Mouse (Mus musculus): ENCODE data around the gene Samd7. TPM values are rescaled to one million over a fixed set of nuclear protein-coding genes. Genes with fewer than 3 reads are reported as not detected.
"Not testable (repeated sequence)": the region's sequence is repeated elsewhere in the genome, so short reads cannot be mapped to it uniquely, and the experiment has no call there.

Samd7 gene
- not detected in 2 replicates for polyA plus RNA-seq (2015; fragmentation: Nextera tagmentation; extraction: Ambion mirVana)

- ATAC-seq (ENCODE audit: borderline replicate concordance, extremely low read depth, low FRiP score, low TSS enrichment) = no peak
- H3K27ac ChIP-seq = no peak within 1 kb of the TSS
- H3K4me2 ChIP-seq = no peak within 1 kb of the TSS
- no peaks in the 10 kb centered on the region for H3K36me3 ChIP-seq
- H3K4me1 ChIP-seq = no peaks in the 10 kb centered on the region
- no peak within 1 kb of the TSS for H3K9ac ChIP-seq
- no peaks in the 10 kb centered on the region for H3K27me3 ChIP-seq
- H3K4me3 ChIP-seq = no peak within 1 kb of the TSS
- no peaks in the 10 kb centered on the region for H3K9me3 ChIP-seq
- 77% methylated on average over 7 of the region's 7 CpGs for WGBS
Observed at GRCm38 (mm10) chr3:30746006-30746405, at the start of gene Samd7. Gene Samd7, plus strand, starts transcription at chr3:30746293.

- no peaks in the 10 kb centered on the region for H3K27me3 ChIP-seq
- no peaks in the 10 kb centered on the region for H3K4me1 ChIP-seq
- no peak overlapping the region for H3K9ac ChIP-seq
- H3K4me2 ChIP-seq = no peak overlapping the region
- 9% methylated on average over 2 of the region's 2 CpGs for WGBS
- no peak for ATAC-seq (ENCODE audit: borderline replicate concordance, extremely low read depth, low FRiP score, low TSS enrichment)
- no peaks in the 10 kb centered on the region for H3K9me3 ChIP-seq
- H3K27ac ChIP-seq = no peak overlapping the region
- no peak overlapping the region for H3K4me3 ChIP-seq
- no peaks in the 10 kb centered on the region for H3K36me3 ChIP-seq
Observed at GRCm38 (mm10) chr3:30696346-30696745, 49.7 kb upstream of the Samd7 start.

GRCm38 (mm10) chr3:30697891-30698290, 48.2 kb upstream of the Samd7 start:
- Histone ChIP-seq H3K4me3 (no peak overlapping the region), H3K36me3 (no peaks in the 10 kb centered on the region), H3K9ac (no peak overlapping the region), H3K9me3 (no peaks in the 10 kb centered on the region), H3K27ac (no peak overlapping the region), H3K4me1 (no peaks in the 10 kb centered on the region), H3K4me2 (no peak overlapping the region), H3K27me3 (no peaks in the 10 kb centered on the region)
- no peak for ATAC-seq (ENCODE audit: borderline replicate concordance, extremely low read depth, low FRiP score, low TSS enrichment)
- WGBS = 34% methylated on average over 4 of the region's 4 CpGs

DNA sequence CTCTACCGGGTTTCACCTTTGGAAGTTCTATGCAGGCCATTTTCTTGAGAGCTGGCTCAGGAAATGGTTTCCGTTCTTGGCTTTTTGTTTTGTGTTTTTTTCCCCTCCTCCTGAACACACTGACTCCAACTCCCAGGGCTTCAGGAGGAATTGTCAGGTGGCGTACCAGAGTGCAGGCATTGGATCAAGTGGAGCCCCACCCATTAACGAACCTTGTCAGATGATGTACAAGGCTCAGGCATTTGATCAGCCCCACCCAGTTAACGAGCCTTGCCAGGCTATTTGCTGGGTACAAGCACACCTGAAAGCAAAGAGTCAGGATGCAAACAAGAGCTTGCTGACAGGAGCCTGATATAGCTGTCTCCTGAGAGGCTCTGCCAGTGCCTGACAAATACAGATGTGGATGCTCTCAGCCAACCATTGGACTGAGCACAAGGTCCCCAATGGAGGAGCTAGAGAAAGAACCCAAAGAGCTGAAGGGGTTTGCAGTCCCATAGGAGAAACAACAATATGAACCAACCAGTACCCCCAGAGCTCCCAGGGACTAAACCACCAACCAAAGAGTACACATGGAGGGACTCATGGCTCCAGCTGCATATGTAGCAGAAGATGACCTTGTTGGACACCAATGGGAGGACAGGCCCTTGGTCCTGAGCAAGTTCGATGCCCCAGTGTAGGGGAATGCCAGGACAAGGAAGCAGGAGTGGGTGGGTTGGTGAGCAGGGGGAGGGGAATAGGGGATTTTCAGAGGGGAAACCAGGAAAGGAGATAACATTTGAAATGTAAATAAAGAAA, 46.2 kb upstream of the Samd7 start, which contains the start of gene Lrrc31:
Lrrc31 (minus strand) TSS at position 133 of the 795 bp plus-strand sequence.
- ATAC-seq (ENCODE audit: borderline replicate concordance, extremely low read depth, low FRiP score, low TSS enrichment) = not testable (repeated sequence)

DNA sequence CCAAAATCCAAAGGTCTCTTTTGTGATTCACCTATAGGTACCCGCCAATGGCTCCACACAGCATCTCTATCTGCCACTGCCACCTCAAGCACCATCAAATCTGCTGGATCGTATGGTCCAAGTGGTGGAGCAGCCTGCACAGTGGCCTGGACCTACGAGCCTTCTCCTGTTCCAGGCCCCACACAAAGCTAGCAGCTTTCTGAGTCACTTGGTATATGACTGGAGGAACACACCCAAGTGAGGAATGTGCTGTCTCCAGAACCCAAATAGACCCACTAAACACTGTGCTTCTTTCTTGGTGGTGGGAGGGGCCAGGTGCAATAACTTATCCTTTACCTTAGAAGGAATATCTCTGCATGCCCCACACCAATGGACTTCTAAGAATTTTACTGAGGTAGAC, 40.1 kb upstream of the Samd7 start:
- no peak for ATAC-seq (ENCODE audit: borderline replicate concordance, extremely low read depth, low FRiP score, low TSS enrichment)
- WGBS = 77% methylated on average over 3 of the region's 3 CpGs
- no peak overlapping the region for H3K9ac ChIP-seq
- no peak overlapping the region for H3K4me3 ChIP-seq
- H3K36me3 ChIP-seq = no peaks in the 10 kb centered on the region
- no peaks in the 10 kb centered on the region for H3K27me3 ChIP-seq
- no peak overlapping the region for H3K27ac ChIP-seq
- no peak overlapping the region for H3K4me2 ChIP-seq
- H3K9me3 ChIP-seq = no peaks in the 10 kb centered on the region
- H3K4me1 ChIP-seq = no peaks in the 10 kb centered on the region

More for the DNA sequence above, 46.2 kb upstream of the Samd7 start, which contains the start of gene Lrrc31:
- H3K27ac ChIP-seq, H3K27me3 ChIP-seq, H3K9ac ChIP-seq, H3K4me2 ChIP-seq, H3K4me3 ChIP-seq, H3K9me3 ChIP-seq, H3K4me1 ChIP-seq, H3K36me3 ChIP-seq: not testable (repeated sequence)
- WGBS = 77% methylated on average over 6 of the region's 6 CpGs

GRCm38 (mm10) chr3:30706614-30707276, 39.3 kb upstream of the Samd7 start:
- Histone ChIP-seq H3K27me3 (no peaks in the 10 kb centered on the region), H3K9me3 (no peaks in the 10 kb centered on the region), H3K9ac (no peak overlapping the region), H3K4me2 (no peak overlapping the region), H3K4me3 (no peak overlapping the region), H3K36me3 (no peaks in the 10 kb centered on the region), H3K4me1 (no peaks in the 10 kb centered on the region), H3K27ac (no peak overlapping the region)
- WGBS = 72% methylated on average over 4 of the region's 4 CpGs
- no peak for ATAC-seq (ENCODE audit: borderline replicate concordance, extremely low read depth, low FRiP score, low TSS enrichment)

GRCm38 (mm10) chr3:30710191-30710590, 35.9 kb upstream of the Samd7 start:
- WGBS = 74% methylated on average over 6 of the region's 6 CpGs

DNA sequence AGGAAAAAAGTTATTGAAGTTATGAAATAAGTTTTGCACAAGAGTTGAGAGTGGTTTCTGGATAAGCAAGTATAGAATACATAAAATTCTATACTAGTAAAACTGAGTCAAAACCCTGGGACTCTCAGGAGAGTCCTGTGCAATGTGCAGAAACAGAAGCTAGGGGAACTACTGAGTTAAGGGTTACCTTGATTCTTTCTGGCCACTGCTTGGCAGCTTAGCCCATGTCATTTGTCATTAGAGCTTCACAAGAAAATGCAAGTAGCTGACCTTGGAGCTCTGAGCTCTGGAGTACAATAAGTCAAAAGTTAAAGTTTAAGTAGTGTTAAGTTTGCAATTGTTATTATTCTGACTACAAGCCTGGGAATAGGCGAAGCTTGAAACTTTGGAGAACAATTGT, 32.8 kb upstream of the Samd7 start:
- no peak overlapping the region for H3K9ac ChIP-seq
- no peak overlapping the region for H3K4me3 ChIP-seq
- H3K36me3 ChIP-seq = no peaks in the 10 kb centered on the region
- H3K27me3 ChIP-seq = no peaks in the 10 kb centered on the region
- no peak overlapping the region for H3K4me2 ChIP-seq
- H3K9me3 ChIP-seq = no peaks in the 10 kb centered on the region
- no peak overlapping the region for H3K27ac ChIP-seq
- H3K4me1 ChIP-seq = no peaks in the 10 kb centered on the region
- 81% methylated on average over 1 of the region's 1 CpGs for WGBS
- no peak for ATAC-seq (ENCODE audit: borderline replicate concordance, extremely low read depth, low FRiP score, low TSS enrichment)

More at GRCm38 (mm10) chr3:30710191-30710590, 35.9 kb upstream of the Samd7 start:
- Histone ChIP-seq H3K27me3 (no peaks in the 10 kb centered on the region), H3K4me3 (no peak overlapping the region), H3K27ac (no peak overlapping the region), H3K9ac (no peak overlapping the region), H3K36me3 (no peaks in the 10 kb centered on the region), H3K9me3 (no peaks in the 10 kb centered on the region), H3K4me2 (no peak overlapping the region), H3K4me1 (no peaks in the 10 kb centered on the region)
- ATAC-seq (ENCODE audit: borderline replicate concordance, extremely low read depth, low FRiP score, low TSS enrichment) = no peak

DNA sequence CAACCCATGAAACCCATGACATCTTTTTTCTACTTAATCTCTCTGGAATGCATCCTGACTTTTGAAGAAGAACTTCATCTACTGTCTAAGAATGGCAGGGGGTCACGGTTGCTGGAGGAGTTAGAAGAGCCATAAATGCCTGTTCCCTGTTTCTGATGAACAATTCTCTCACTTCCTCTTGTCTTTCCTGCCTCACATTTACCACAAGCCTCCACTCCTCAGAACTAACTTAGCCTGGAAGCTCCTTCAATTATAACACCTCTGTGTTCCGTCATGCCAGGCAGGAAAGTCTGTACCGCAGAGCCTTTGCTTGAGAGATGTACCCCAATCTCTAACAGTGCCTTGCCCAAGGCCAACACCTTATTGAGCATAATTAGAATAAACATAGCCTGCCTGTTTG, 27.4 kb upstream of the Samd7 start:
- H3K9ac ChIP-seq = no peak overlapping the region

DNA sequence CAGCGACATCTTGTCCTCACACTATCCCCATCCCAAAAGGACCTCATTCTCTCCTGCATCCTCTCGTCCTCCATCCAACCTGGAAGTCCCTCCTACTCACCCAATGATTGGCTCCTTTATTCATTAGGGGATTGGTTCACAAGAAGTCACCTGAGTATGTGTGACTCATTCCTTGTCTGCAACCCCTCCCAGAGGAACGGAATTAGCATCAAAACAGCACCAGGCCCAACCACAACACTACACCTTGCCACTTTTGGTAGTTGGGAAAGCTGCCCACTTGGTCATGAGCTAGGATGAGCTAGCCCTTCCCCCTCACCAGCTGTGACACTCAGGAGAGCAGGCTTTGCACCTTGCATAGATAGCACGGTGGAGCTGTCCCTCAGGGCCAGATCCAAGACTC, 24.1 kb upstream of the Samd7 start:
- ATAC-seq (ENCODE audit: borderline replicate concordance, extremely low read depth, low FRiP score, low TSS enrichment) = no peak
- Histone ChIP-seq H3K4me3 (no peak overlapping the region), H3K9ac (no peak overlapping the region), H3K27ac (no peak overlapping the region), H3K36me3 (no peaks in the 10 kb centered on the region), H3K4me2 (no peak overlapping the region), H3K27me3 (no peaks in the 10 kb centered on the region), H3K4me1 (no peaks in the 10 kb centered on the region), H3K9me3 (no peaks in the 10 kb centered on the region)
- 78% methylated on average over 4 of the region's 4 CpGs for WGBS

More for the DNA sequence above, 27.4 kb upstream of the Samd7 start:
- Histone ChIP-seq H3K27me3 (no peaks in the 10 kb centered on the region), H3K4me2 (no peak overlapping the region), H3K27ac (no peak overlapping the region), H3K36me3 (no peaks in the 10 kb centered on the region), H3K4me1 (no peaks in the 10 kb centered on the region), H3K9me3 (no peaks in the 10 kb centered on the region), H3K4me3 (no peak overlapping the region)
- no peak for ATAC-seq (ENCODE audit: borderline replicate concordance, extremely low read depth, low FRiP score, low TSS enrichment)
- WGBS = 71% methylated on average over 3 of the region's 3 CpGs

GRCm38 (mm10) chr3:30722461-30722860, 23.6 kb upstream of the Samd7 start:
- Histone ChIP-seq H3K4me1 (no peaks in the 10 kb centered on the region), H3K9me3 (no peaks in the 10 kb centered on the region), H3K4me2 (no peak overlapping the region), H3K9ac (no peak overlapping the region), H3K27ac (no peak overlapping the region), H3K36me3 (no peaks in the 10 kb centered on the region), H3K4me3 (no peak overlapping the region), H3K27me3 (no peaks in the 10 kb centered on the region)
- no peak for ATAC-seq (ENCODE audit: borderline replicate concordance, extremely low read depth, low FRiP score, low TSS enrichment)
- 75% methylated on average over 2 of the region's 2 CpGs for WGBS

- no peaks in the 10 kb centered on the region for H3K36me3 ChIP-seq
- no peak overlapping the region for H3K4me2 ChIP-seq
- ATAC-seq (ENCODE audit: borderline replicate concordance, extremely low read depth, low FRiP score, low TSS enrichment) = peak; percentile 72; the same call in 1 of the 2 replicates
- no peaks in the 10 kb centered on the region for H3K27me3 ChIP-seq
- 35% methylated on average over 5 of the region's 5 CpGs for WGBS
- no peak overlapping the region for H3K27ac ChIP-seq
- no peaks in the 10 kb centered on the region for H3K9me3 ChIP-seq
- H3K4me1 ChIP-seq = no peaks in the 10 kb centered on the region
- H3K4me3 ChIP-seq = no peak overlapping the region
- H3K9ac ChIP-seq = no peak overlapping the region
Observed at GRCm38 (mm10) chr3:30723179-30723578, 22.9 kb upstream of the Samd7 start.

All from lung, embryonic 15.5 days (tissue).